Mouse (Mus musculus) mouse trophoblast stem cell (cell line): ENCODE data around the gene Gm17332.
"Not testable (repeated sequence)": the region's sequence is repeated elsewhere in the genome, so short reads cannot be mapped to it uniquely, and the experiment has no call there.

Experiments
- in situ Hi-C, 2 experiments: fragments of 300-500 bp; cut with MseI, MboI; formaldehyde crosslinking; loops; 2 replicates in 1 of 2; 3 replicates in 1 of 2; pipeline ENCODE4 v1.15.1; 2025

Gm17332 gene

DNA sequence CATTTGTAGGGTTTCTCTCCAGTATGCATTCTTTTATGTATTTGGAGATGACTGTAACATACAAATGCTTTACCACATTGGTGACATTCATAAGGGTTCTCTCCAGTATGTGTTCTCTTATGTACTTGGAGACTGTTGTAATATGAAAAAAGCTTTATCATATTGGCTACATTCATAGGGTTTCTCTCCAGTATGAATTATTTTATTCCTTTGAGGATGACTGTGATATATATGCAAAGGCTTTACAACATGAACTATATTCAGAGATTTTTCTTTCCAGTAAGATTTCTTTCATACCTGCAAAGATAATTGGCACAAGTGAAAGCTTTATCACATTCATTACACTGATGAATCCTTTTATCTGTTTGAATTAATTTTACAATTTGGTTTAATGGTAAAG lies at the start of gene Gm17332:
Gm17332 (minus strand) TSS at position 101 of the 400 bp plus-strand sequence.
- in situ Hi-C loops: no loop called here

DNA sequence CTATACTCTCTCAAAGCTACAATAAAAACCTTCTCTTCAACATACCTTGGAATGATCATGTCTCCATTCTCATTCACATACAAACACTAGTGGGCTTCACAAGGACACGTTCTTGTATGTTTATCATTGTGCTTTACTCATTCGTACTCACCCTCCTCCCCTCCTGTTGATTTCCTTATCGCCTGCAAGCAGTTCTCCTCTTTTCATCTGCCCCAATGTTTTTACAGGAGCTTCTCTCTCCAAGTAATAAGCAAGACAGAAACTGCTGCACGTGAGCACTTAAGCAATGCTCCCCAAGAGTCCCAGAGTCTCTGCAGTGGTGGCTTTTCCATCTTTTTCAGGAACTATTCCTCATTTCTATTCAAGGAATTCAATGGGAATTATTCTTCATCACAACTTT lies 47.7 kb upstream of the Gm17332 start:
- in situ Hi-C loops: no loop called here

DNA sequence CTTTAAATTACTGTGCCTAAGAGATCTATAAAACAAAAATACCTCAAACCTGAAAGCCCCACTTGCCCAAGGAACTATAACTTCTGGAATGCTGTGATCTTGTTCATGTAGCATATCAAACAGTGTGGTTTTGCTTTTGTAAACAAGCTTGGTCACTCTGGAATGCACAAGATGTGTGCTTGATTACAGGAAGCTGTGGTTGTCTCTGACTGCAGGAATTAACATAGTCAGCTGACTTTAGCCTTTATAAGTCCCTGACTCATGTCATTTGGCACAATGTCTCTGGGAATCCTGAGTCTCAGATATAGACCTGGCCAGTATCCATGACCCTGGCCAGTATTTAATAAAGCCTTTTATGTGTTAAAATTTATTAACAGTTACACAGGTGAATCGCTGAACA lies 43.1 kb upstream of the Gm17332 start:
- in situ Hi-C loops: no loop called here

DNA sequence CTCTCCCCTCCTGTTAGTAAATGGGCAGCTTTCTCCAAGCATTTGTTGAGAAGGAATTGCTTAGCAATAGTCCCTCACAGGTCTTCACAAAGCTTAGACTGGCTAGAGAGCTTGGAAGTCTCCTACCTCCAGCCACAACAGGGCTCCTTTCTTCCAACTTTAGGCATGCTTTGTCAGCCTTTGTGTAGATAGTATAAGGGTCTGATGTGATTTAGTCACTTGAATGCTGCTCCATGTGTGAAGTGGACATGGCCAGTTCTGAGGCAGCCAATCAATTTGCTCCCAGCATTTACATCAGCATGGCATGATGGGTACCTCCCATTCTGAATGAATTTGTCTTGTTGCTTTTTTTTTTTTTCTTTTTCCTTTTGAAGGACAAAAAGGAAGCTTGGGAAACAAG lies 35.7 kb upstream of the Gm17332 start:
- in situ Hi-C loops: no loop called here

DNA sequence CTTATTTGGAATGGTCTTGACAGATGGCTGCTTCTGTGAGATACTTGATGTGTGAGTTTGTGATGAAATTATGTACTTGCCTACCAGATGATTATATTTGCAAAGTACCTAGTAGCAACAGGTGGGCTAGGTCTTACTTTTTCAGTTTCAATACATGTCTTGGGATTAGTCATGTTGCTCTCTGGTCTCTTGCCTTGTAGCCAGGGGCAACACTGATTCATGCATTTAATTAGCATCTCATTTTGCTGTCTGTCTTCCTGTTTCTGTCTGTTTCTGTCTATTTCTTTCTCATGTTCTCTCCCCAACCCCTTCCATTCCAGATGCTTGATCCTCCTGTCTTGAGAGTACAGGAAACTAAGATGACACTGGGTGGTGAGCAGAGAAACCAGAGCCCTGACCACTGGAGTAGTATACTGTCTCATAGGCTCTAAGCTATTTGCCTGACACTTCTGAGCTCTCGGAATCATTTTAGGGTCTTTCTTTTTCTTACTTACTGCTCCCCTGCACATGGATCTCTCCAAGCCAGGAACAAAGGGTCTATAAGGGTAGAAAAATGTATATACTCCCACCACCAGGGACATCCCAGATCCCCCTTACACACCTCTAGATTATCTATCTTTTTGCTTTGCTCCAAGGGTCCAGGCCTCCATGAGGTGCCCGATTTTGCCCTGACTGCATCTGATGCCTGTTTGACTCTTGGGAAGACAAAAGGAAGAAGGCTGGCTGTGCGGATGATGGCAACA lies 13.5 kb upstream of the Gm17332 start:
- in situ Hi-C loops: no loop called here

DNA sequence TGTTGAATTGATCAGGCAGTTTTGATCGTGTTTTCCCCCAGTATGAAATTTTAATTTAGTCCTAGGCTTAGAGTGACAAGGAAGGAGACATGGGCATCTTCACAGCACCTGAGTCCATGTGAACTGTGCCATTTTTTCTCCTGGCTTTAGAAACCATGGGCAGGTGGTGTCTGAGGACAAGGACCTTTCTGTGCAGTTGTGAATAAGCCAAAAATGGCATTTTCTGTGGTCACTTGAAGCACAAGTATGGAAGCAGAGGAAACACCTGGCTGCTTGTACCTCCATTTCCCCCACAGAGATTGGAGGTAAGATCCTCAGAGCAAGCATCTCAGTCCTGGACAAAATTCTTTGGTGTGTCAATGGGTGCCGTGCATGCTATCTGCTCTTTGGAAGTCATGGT lies 12.5 kb upstream of the Gm17332 start:
- in situ Hi-C loops: no loop called here

DNA sequence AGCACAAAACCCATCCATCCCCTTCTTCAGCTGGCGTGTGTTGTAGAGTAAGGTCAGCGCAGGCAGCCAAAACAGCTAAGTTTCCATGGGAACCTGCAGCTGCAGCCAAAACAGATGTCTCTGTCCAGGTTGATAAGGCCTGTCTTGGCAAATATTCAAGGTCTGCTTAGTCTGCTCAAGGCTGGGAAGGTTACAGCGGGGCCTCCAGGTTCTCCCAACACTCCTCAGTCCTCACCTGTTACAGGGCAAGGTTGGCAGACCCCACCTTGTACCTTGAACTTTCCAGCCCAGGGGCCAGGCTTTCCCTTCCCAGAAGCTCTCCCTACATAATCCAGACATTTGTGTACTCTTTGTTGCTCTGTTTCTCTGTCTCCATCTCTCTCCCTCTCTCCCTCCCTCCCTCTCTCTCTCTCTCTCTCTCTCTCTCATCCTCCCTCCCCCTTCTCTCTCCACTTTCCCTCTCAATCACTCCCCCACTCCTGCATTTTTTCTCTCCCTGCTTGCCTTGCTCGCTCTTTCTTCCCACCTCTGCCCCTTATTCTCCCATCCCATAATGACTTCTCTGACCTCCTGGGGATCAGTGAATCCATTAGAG lies 12.1 kb downstream of the Gm17332 start:
- in situ Hi-C loops: no loop called here

DNA sequence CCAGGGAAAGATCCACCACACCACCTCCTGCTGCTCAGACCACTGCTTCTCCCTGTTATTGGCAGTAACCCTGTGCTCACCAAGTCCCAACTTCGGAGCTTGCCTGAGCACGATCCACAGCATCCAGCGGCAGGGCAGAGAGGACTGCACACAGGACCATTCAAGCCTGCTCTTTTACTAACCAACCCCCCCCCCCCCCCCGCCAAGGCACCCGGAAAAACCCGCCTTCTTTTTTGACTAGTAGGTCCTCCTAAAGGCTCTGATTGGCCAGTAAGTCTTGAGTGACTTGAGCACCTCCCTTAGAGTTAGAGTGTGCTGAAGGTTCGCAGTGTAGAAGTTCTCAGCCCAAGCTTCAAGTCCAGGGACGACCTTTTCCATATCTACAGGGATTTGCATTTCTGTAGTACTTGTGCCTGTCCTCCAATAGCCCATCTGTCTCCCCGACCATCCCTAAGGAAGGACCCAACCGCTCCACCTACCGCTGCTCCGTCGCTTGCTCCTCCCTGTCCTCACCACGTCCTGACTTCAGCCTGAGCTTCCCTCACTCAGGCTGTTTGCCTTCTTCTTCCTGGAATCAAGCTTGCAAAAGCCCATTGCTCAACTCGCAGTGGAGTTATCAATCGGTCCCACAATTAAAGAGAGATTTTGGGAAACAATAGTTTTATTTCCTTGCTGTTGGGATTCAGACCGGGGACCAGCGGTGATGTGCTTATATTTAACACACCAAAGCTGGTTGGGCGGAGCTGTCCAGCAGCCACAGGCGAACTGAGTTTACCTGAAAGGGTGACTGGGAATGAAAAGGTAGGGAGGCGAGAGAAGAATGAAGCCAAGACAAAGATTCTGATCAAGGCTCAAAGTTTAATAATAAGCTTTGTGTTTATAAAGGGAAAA lies 12.9 kb downstream of the Gm17332 start:
- in situ Hi-C loops: no loop called here

DNA sequence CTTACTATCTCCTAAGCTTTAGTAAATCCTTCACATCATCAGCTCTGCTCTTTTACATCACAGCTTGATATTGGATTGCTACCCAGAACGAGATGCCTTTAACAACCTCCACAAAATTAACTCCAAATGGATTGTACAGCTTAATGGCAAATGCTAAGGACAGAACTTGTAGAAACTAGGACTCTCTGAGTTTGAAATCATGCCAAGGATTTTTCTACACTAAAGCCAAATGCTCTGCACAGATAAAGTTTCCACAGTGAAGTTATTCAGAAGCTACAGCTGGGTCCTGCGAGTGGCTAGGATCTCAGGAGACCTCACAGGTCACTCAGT lies 13.5 kb downstream of the Gm17332 start:
- in situ Hi-C loops: no loop called here

DNA sequence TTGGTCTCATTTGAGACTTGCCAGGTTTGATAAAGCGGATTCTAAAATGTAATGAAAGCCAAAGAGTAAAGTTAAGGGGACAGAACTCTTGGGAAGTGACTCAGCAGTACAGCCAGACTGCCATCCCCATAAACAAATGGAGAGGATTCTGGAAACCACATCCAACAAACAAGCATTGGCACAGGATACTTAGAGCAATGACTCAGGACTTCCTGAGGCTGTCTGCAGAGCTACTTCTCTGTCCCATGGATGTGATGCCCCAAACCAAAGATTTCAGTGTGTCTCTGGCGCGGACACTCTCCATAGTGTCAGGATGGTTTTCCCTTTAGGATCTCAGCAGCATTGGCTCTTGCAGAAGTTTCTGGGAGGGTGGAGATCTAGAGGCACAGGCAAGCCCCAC lies 25.2 kb downstream of the Gm17332 start:
- in situ Hi-C loops: no loop called here

DNA sequence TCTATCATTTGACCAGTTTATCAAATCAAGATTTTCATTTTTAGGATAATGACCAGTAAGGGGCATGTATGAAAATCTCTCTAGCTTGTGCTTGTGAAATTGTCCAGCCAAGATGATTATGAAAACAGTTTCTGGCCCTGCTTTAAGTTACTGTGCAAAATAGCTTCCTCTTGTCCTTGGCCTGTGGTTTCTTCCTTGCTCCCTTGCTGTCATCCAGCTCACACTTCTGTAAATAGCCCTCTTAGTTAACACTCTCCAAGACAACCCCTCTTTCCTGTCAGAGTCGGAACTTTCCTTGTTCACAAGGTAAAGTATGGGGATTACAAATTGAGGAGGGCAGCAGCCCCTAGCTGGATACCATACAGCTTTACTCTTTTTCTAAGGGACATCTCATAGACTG lies 43.9 kb downstream of the Gm17332 start:
- in situ Hi-C loops: not testable (repeated sequence)

DNA sequence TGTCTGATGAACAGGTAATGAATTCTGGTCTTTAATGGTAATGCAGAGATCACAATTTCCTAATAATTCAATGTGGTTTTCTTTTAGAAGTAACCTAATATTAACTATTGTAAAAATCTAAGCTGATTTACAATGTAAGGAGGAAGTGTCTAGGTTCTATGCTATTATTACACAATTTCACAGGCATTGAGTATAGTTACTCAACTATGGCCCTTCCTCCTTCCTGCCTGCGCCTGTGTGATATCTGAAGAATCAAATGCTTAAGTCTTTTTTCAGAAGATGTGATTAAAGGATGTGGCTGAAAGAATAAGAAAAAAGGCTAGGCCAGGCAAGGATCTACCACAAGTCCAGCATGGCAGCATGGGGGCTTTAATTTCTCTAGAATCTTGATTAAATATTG lies 47.4 kb downstream of the Gm17332 start:
- in situ Hi-C loops: not testable (repeated sequence)

DNA sequence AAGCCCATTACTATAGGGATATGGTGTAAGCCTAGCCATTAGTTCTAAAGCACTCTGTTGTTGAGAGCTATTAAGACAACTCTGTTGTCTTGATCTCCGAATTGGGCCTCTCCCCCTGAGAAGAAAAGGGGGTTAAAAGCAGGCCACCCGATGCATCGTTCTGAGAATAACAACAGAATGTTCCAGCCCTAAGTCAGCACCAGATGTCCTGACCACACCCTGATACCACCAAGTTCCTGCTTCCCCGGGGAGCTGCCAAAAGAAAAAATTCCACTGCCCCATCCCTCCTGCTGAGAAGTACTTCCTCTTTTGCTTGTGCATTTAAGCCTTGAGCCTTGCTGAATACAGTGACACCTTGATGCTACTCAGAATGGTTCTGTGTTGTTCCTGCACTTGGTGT lies 48.5 kb downstream of the Gm17332 start:
- in situ Hi-C loops: not testable (repeated sequence)
